Mouse (Mus musculus) C2C12 (cell line): ENCODE measurements at regions not wholly inside any gene's neighbourhood (a gene's known extent, or its start where the extent isn't known, plus 50 kb on each side); places are given as distances from the start of the nearest gene placed in this dataset.

Experiments used
- H3K27me3 ChIP-seq: one replicate; pipeline ENCODE4 v1.6.1; 2011; ENCODE audit not compliant: control insufficient read depth, insufficient read depth, insufficient read length
- H3K36me3 ChIP-seq: one replicate; pipeline ENCODE4 v1.6.1; 2011; ENCODE audit not compliant: control insufficient read depth, insufficient read depth
- H3K4me3 ChIP-seq: one replicate; pipeline ENCODE4 v1.5.1; 2011; ENCODE audit warnings: mild to moderate bottlenecking, control low read depth; ENCODE audit not compliant: poor library complexity, insufficient read depth, severe bottlenecking
- H3K79me2 ChIP-seq: one replicate; pipeline ENCODE4 v1.6.1; 2011; ENCODE audit not compliant: control insufficient read depth, insufficient read depth
- H3K79me3 ChIP-seq: one replicate; pipeline ENCODE4 v1.6.1; 2011; ENCODE audit warnings: low read depth, control low read depth
- H3ac ChIP-seq: one replicate; pipeline ENCODE3; 2011; ENCODE audit warnings: low read depth; ENCODE audit not compliant: control insufficient read depth, insufficient read length
- CEBPB ChIP-seq: IDR thresholded peaks from one replicate; pipeline ENCODE4 v1.6.1; 2011; ENCODE audit warnings: low read depth, mild to moderate bottlenecking, control low read depth, moderate library complexity
- CTCF ChIP-seq: IDR thresholded peaks from one replicate; pipeline ENCODE4 v1.5.1; 2011; ENCODE audit not compliant: control insufficient read depth, insufficient read depth, insufficient read length
- FOSL1 ChIP-seq: IDR thresholded peaks from one replicate; pipeline ENCODE4 v1.8.0; 2011; ENCODE audit warnings: mild to moderate bottlenecking, low read length; ENCODE audit not compliant: poor library complexity, insufficient read depth, severe bottlenecking
- MAX ChIP-seq: IDR thresholded peaks from one replicate; pipeline ENCODE4 v1.6.1; 2011; ENCODE audit warnings: mild to moderate bottlenecking, control low read depth
- MYOD1 ChIP-seq: IDR thresholded peaks from one replicate; pipeline ENCODE4 v1.6.1; 2011; ENCODE audit warnings: low read depth; ENCODE audit not compliant: control insufficient read depth, insufficient read length
- MYOG ChIP-seq: IDR thresholded peaks from one replicate; pipeline ENCODE4 v1.6.1; 2011; ENCODE audit not compliant: control insufficient read depth, insufficient read length; ENCODE audit errors: extremely low read depth
- USF1 ChIP-seq: IDR thresholded peaks from one replicate; pipeline ENCODE4 v1.6.1; 2011; ENCODE audit warnings: low read depth, mild to moderate bottlenecking, control low read depth, moderate library complexity

- no peak overlapping the region for H3K4me3 ChIP-seq
- TF ChIP-seq MYOD1, result no peak
- TF ChIP-seq MAX, result no peak
- no peak for TF ChIP-seq MYOG
- no peak for TF ChIP-seq FOSL1
- TF ChIP-seq CEBPB, result no peak
- TF ChIP-seq USF1, result no peak
- TF ChIP-seq CTCF, result no peak
- no peaks in the 10 kb centered on the region for H3K27me3 ChIP-seq
- H3K36me3 ChIP-seq, result no peaks in the 10 kb centered on the region
- H3ac ChIP-seq, result no peak overlapping the region
- no peaks in the 10 kb centered on the region for H3K79me2 ChIP-seq
- no peaks in the 10 kb centered on the region for H3K79me3 ChIP-seq
Observed at GRCm38 (mm10) chr8:128212223-128212622, 146.2 kb upstream of the Nrp1 start.

- Histone ChIP-seq H3K79me2 (no peaks in the 10 kb centered on the region), H3K4me3 (no peak overlapping the region), H3K79me3 (no peaks in the 10 kb centered on the region), H3K27me3 (no peaks in the 10 kb centered on the region), H3K36me3 (no peaks in the 10 kb centered on the region), H3ac (no peak overlapping the region)
- no peak for TF ChIP-seq MAX
- no peak for TF ChIP-seq CTCF
Observed at GRCm38 (mm10) chr8:128214256-128214655, 144.1 kb upstream of the Nrp1 start.

GRCm38 (mm10) chr8:128218886-128219285 is 139.5 kb upstream of the Nrp1 start:
- no peak overlapping the region for H3K4me3 ChIP-seq
- H3K36me3 ChIP-seq, result no peaks in the 10 kb centered on the region
- no peaks in the 10 kb centered on the region for H3K79me3 ChIP-seq
- H3K27me3 ChIP-seq, result no peaks in the 10 kb centered on the region
- TF ChIP-seq MYOG, result no peak
- TF ChIP-seq MAX, result no peak
- TF ChIP-seq MYOD1, result no peak
- no peak for TF ChIP-seq FOSL1
- no peak for TF ChIP-seq CEBPB
- no peak for TF ChIP-seq CTCF
- no peak for TF ChIP-seq USF1
- H3K79me2 ChIP-seq, result no peaks in the 10 kb centered on the region
- no peak overlapping the region for H3ac ChIP-seq

GRCm38 (mm10) chr8:128219539-128219938 is 138.9 kb upstream of the Nrp1 start:
- H3K36me3 ChIP-seq, result no peaks in the 10 kb centered on the region
- no peaks in the 10 kb centered on the region for H3K79me3 ChIP-seq
- H3ac ChIP-seq, result no peak overlapping the region
- no peaks in the 10 kb centered on the region for H3K79me2 ChIP-seq
- H3K4me3 ChIP-seq, result no peak overlapping the region
- no peaks in the 10 kb centered on the region for H3K27me3 ChIP-seq
- TF ChIP-seq CEBPB (no peak), MYOG (no peak), CTCF (no peak), MYOD1 (no peak), USF1 (no peak)

GRCm38 (mm10) chr8:128223092-128223491 is 135.3 kb upstream of the Nrp1 start:
- H3ac ChIP-seq, result no peak overlapping the region
- no peaks in the 10 kb centered on the region for H3K79me3 ChIP-seq
- H3K4me3 ChIP-seq, result no peak overlapping the region
- no peaks in the 10 kb centered on the region for H3K79me2 ChIP-seq
- no peaks in the 10 kb centered on the region for H3K27me3 ChIP-seq
- TF ChIP-seq FOSL1 (no peak), MYOD1 (no peak), CEBPB (peak; percentile 74), MAX (no peak), MYOG (no peak)
- no peaks in the 10 kb centered on the region for H3K36me3 ChIP-seq

GRCm38 (mm10) chr8:128223522-128223921 is 134.9 kb upstream of the Nrp1 start:
- TF ChIP-seq USF1 (no peak), FOSL1 (no peak)
- Histone ChIP-seq H3K36me3 (no peaks in the 10 kb centered on the region), H3K79me3 (no peaks in the 10 kb centered on the region), H3K27me3 (no peaks in the 10 kb centered on the region), H3K4me3 (no peak overlapping the region), H3ac (no peak overlapping the region), H3K79me2 (no peaks in the 10 kb centered on the region)
